In genomic region chr11:76179495-76180145, GRCm38 (mm10) we compare ENCODE assay signal across 8 mouse cellular contexts. TPM values are rescaled to one million over a fixed set of nuclear protein-coding genes. Genes with fewer than 3 reads are reported as not detected.
DNase-seq lines count a peak whose midpoint lies in the region; ATAC-seq and TF ChIP-seq lines count a peak whose summit lies in the region.

Vps53 (minus strand) TSS chr11:76179647.
Fam57a (plus strand) TSS chr11:76179671.

- under 1% methylated on average over 37 of the region's 37 CpGs for WGBS in forebrain, postnatal 0 days
- under 1% methylated on average over 37 of the region's 37 CpGs for WGBS in lung, adult 2 months
- WGBS in neural tube, embryonic 15.5 days = under 1% methylated on average over 37 of the region's 37 CpGs

- peaks cover 50% of the 10 kb centered on the region for H3K36me3 ChIP-seq in G1E (replicated peaks)
- peaks cover 10% of the 10 kb centered on the region; the same call in 1 of the 2 replicates for H3K36me3 ChIP-seq in forebrain, postnatal 0 days (ENCODE audit: insufficient read depth)
- peaks cover 4% of the 10 kb centered on the region; the same call in 1 of the 2 replicates for H3K36me3 ChIP-seq in neural tube, embryonic 15.5 days

- ATAC-seq in G1E (ENCODE audit: extremely low read depth, insufficient number of reproducible peaks, low FRiP score, poor library complexity, severe bottlenecking) = peak; percentile 57
- peak; percentile 96 for ATAC-seq in forebrain, postnatal 0 days
- peak; percentile 94 for ATAC-seq in neural tube, embryonic 15.5 days (ENCODE audit: low FRiP score)

- no peaks in the 10 kb centered on the region for H3K27me3 ChIP-seq in G1E (ENCODE audit: insufficient read depth, low read length)
- no peaks in the 10 kb centered on the region for H3K27me3 ChIP-seq in forebrain, postnatal 0 days (ENCODE audit: insufficient read depth, low read length)
- H3K27me3 ChIP-seq in neural tube, embryonic 15.5 days (replicated peaks) = no peaks in the 10 kb centered on the region

- peaks cover 20% of the 10 kb centered on the region for H3K4me1 ChIP-seq in G1E (ENCODE audit: insufficient read depth, low read depth, low read length)
- no peaks in the 10 kb centered on the region for H3K4me1 ChIP-seq in forebrain, postnatal 0 days (ENCODE audit: insufficient read depth)
- H3K4me1 ChIP-seq in lung, adult 2 months (ENCODE audit: control insufficient read depth, insufficient read depth, low read length) = peaks cover 6% of the 10 kb centered on the region; the same call in 1 of the 2 replicates
- H3K4me1 ChIP-seq in neural tube, embryonic 15.5 days = peaks cover 18% of the 10 kb centered on the region

- H3K4me2 ChIP-seq in forebrain, postnatal 0 days (ENCODE audit: low read depth) = peak within 1 kb of the TSS; percentile 88
- peak within 1 kb of the TSS; percentile 90 for H3K4me2 ChIP-seq in neural tube, embryonic 15.5 days

- peak; percentile 68; the same call in 1 of the 2 replicates for TF ChIP-seq POLR2A in lung, adult 2 months (IDR thresholded peaks at IDR 0.05; ENCODE audit: borderline replicate concordance, extremely low read depth, low read depth, low read length)

- intact Hi-C loops in heart, postnatal 36 days (cut with DNase I) = loop anchor here (2.0 to 5.0 kb wide), 2 partner anchors 37 to 228 kb away; partner anchors contain the start of genes Dbil5, Gemin4 and Timm22

- peak within 1 kb of the TSS; percentile 99 for H3K4me3 ChIP-seq in G1E (ENCODE audit: low read depth, low read length)
- peak within 1 kb of the TSS; percentile 81 for H3K4me3 ChIP-seq in forebrain, postnatal 0 days (ENCODE audit: low read depth, low read length)
- H3K4me3 ChIP-seq in layer of hippocampus, adult 2 months = peak within 1 kb of the TSS; percentile 88
- H3K4me3 ChIP-seq in lung, adult 2 months (replicated peaks; ENCODE audit: extremely low read depth, low read depth, low read length) = peak within 1 kb of the TSS; percentile 75
- peak within 1 kb of the TSS; percentile 94 for H3K4me3 ChIP-seq in neural tube, embryonic 15.5 days (replicated peaks)

- no peak for TF ChIP-seq CTCF in G1E (IDR thresholded peaks at IDR 0.05; ENCODE audit: low read depth, low read length)
- no peak for TF ChIP-seq CTCF in forebrain, postnatal 0 days (IDR thresholded peaks at IDR 0.05; ENCODE audit: low read depth)
- no peak for TF ChIP-seq CTCF in layer of hippocampus, adult 2 months (conservative IDR thresholded peaks at IDR 0.05)
- TF ChIP-seq CTCF in lung, adult 2 months (IDR thresholded peaks at IDR 0.05; ENCODE audit: insufficient read depth, low read length) = no peak

- H3K27ac ChIP-seq in forebrain, postnatal 0 days (ENCODE audit: low read depth, low read length) = peak within 1 kb of the TSS; percentile 80
- H3K27ac ChIP-seq in layer of hippocampus, adult 2 months = peak within 1 kb of the TSS; percentile 96
- peak within 1 kb of the TSS; percentile 85 for H3K27ac ChIP-seq in neural tube, embryonic 15.5 days (replicated peaks)

- H3K9me3 ChIP-seq in G1E (replicated peaks) = no peaks in the 10 kb centered on the region
- no peaks in the 10 kb centered on the region for H3K9me3 ChIP-seq in forebrain, postnatal 0 days (ENCODE audit: low read length)
- H3K9me3 ChIP-seq in neural tube, embryonic 15.5 days (replicated peaks) = no peaks in the 10 kb centered on the region

- peak; percentile 86 for DNase-seq in G1E (ENCODE audit: low spot score)
- peak; percentile 92 for DNase-seq in cerebellum, adult 18-20 months
- DNase-seq in forebrain, postnatal 0 days = peak; percentile 86
- peak; percentile 89 to 91 for DNase-seq in heart, postnatal 36 days
- peak; percentile 89 to 90 for DNase-seq in layer of hippocampus, adult 2 months (ENCODE audit: low spot score in 2 of 2)
- DNase-seq in lung, adult 2 months = peak; percentile 90
- peak; percentile 88 for DNase-seq in testis, postnatal 10 days (ENCODE audit: low spot score)

- H3K9ac ChIP-seq in forebrain, postnatal 0 days = peak within 1 kb of the TSS; percentile 80
- peak within 1 kb of the TSS; percentile 81 for H3K9ac ChIP-seq in neural tube, embryonic 15.5 days (replicated peaks)

RNA-seq across cellular contexts. Expression of gene Vps53, which starts in this region (rescaled TPM):
- total RNA-seq in G1E (2014; fragmentation: Nextera tagmentation) (27.3 and 35.5 TPM in 2 replicates), G1E (2017) (31.1 and 39.3 TPM in 2 replicates)
- polyA plus RNA-seq in G1E (2012) = 26.1 and 26.4 TPM in 2 replicates
- total RNA-seq in forebrain, postnatal 0 days (2014; rRNA removed) = 49.4 and 56.6 TPM in 2 replicates
- polyA plus RNA-seq in forebrain, postnatal 0 days (2015; fragmentation: Nextera tagmentation; extraction: Ambion mirVana) = 59.1 and 63.2 TPM in 2 replicates
- total RNA-seq in heart, postnatal 36 days (2021) = 10 to 100 TPM; 30.0 to 30.1 TPM
- 100 to 1,000 TPM in 1 of 2 experiments, 10 to 100 TPM in 1; 97.1 to 103 TPM for total RNA-seq in layer of hippocampus, adult 2 months (2021)
- 16.3 and 22.2 TPM in 2 replicates for polyA plus RNA-seq in lung, adult 2 months (2012; rRNA removed)
- polyA plus RNA-seq in neural tube, embryonic 15.5 days (2015; fragmentation: Nextera tagmentation; extraction: Ambion mirVana) = 69.4 and 69.5 TPM in 2 replicates

RNA-seq across cellular contexts. Expression of gene Fam57a, which starts in this region (rescaled TPM):
- total RNA-seq in G1E (2014; fragmentation: Nextera tagmentation) (23.5 and 39.0 TPM in 2 replicates), G1E (2017) (11.8 and 12.0 TPM in 2 replicates)
- 3.2 and 3.3 TPM in 2 replicates for polyA plus RNA-seq in G1E (2012)
- total RNA-seq in forebrain, postnatal 0 days (2014; rRNA removed) = 25.1 TPM in 2 replicates
- polyA plus RNA-seq in forebrain, postnatal 0 days (2015; fragmentation: Nextera tagmentation; extraction: Ambion mirVana) = 14.3 and 17.4 TPM in 2 replicates
- 1 to 10 TPM; 2.5 to 3.0 TPM for total RNA-seq in heart, postnatal 36 days (2021)
- 10 to 100 TPM; 17.7 to 20.9 TPM for total RNA-seq in layer of hippocampus, adult 2 months (2021)
- 26.3 and 115 TPM in 2 replicates for polyA plus RNA-seq in lung, adult 2 months (2012; rRNA removed)
- 24.4 and 36.0 TPM in 2 replicates for polyA plus RNA-seq in neural tube, embryonic 15.5 days (2015; fragmentation: Nextera tagmentation; extraction: Ambion mirVana)

Comparison
In these comparisons a context has a peak if more than half of its experiments do, and no peak if none do; other contexts are left out.
1. Peak in every context shown above with its lines: DNase-seq, ATAC-seq, H3K4me3 ChIP-seq and H3K27ac ChIP-seq.